Mouse (Mus musculus) right cerebral cortex, postnatal 14 days (tissue): ENCODE data around the gene Gm49776.
"Not testable (repeated sequence)": the region's sequence is repeated elsewhere in the genome, so short reads cannot be mapped to it uniquely, and the experiment has no call there.

Experiments
- DNase-seq: peaks from one replicate; pipeline ENCODE4 v3.0.0; 2022

The Gm49776 gene

DNA sequence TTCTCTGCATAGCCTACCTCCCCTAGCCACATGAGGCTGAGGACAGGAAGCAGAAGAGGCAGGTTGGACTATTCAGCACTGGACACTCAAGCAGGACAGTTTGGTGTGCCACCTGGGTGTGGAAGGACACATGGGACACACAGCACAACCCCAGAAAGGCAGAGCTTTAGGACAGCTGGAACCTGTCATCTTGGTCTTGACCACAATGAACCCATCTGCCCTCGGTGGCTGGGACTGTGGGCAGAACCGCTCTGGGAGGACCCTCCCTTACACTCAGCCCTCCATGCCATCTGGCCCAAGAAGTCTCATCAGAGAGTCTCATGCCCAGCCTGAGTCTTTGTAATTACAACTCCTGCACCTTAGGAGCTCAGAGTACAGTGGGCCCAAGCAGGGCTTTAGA lies 58.1 kb downstream of the Gm49776 start:
- no peak for DNase-seq

DNA sequence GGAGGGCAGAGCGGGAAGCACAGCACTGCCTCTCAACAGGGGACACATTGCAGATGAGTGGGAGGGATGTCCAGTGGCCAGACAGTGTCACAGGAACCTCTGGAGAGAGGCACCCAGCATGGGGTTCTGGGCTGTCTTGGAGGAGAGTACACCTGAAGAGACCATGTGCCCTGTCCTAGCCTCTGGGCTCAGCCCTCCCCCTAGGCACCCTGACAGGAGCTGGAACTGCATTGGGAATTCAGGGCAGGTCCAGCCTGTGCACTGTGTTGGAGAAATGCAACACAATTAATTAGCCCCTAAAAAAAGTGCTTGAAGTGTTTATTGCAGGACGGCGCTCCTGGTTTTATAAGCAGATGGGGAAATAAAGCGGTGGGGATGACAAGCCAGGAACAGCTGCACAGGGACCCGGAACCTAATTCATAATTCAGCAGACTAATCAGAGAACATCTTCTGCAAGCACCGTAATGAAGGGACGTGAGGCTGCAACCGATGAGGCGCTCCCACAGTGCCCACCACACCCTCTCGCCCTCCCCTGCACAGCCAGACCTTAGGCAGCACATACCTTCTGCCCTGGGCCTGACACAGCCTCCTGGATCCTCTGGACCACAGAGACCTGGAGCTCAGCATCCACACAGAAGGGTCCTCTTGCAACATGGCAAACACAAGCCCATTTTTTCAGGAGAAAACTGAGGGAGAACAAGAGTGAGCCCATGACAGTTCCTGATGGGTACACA lies 59.6 kb downstream of the Gm49776 start:
- DNase-seq: no peak

DNA sequence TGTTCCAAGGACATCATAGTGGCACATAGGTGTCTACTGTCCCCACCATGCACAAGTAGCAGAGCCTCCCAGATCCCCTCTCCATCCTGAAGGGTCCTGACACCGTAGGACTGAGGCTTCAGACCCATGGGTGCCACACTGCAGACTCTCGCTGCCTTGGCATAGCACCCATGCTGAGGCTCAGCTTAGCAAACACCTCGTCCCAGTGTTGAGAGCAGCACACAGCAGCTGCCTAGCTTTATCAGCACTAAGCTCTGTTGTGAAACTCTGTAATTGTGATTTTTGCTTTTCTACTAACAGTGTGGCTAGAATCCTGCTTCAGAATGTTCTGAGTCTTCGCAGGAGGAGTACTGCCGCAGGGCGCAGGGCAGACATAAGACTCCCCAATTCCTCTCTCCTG lies 60.2 kb downstream of the Gm49776 start:
- no peak for DNase-seq

DNA sequence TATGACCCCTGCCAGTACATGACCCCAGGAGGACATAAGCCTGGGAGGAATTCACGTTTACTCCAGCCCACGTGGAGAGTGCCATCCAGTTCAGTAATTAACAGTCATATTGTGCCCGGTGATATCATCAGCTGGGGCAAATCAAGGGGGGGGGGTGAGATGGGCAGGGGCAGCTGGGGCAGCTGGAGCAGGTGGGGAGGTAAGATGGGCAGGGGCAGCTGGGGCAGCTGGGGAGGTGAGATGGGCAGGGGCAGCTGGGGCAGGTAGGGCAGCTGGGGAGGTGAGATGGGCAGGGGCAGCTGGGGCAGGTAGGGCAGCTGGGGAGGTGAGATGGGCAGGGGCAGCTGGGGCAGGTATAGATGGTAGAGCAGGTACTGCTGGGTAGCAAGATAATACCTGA lies 62.6 kb downstream of the Gm49776 start:
- not testable (repeated sequence) for DNase-seq
